Mouse (Mus musculus) ovary, postnatal 10 days (tissue): ENCODE results near the gene Hsd17b1.
A peak's percentile ranks its signal among the peaks of the same experiment; 100 is the strongest.

Experiments used
- DNase-seq: peaks from one replicate; pipeline ENCODE4 v3.0.0; 2022; ENCODE audit warnings: low spot score

The Hsd17b1 gene

DNA sequence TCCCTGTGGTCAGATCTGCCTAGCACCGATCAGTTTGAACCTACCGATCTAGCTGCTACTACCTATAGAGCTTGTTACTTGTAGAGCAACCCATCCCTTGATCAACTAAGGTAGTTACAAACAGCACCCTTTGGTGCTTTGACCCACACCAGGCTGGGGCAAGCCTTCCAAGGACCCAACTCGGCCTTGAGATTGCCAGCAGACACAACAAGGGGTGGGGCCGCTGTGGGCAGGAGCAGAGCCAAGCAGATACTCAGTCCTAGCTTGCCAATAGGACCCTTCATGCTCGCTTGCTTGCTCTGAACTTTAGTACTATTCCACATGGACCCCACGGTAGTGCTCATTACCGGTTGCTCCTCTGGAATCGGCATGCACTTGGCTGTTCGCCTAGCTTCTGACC, at the start of gene Hsd17b1:
TSS of gene Hsd17b1 (plus strand) at position 291 of the 400 bp plus-strand sequence.
- no peak for DNase-seq

DNA sequence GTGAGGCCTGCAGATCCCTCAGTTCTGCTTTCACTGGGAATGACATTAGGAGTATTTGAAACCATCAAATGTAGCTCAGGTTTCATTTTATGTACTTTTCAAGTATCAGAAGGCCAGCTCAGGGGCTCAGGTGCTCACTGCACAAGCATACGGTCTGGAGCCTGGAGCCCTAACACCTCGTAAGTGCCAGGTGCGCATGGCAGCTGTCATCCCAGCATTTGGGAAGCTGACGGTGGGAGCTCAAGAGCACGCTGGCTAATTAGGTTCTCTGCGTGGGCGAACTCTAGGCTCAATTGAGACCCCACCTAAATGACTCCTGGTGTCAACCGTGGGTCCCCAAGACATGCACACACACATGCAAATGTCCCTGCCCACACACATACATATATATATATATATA, 48.9 kb upstream of the Hsd17b1 start:
- DNase-seq: no peak

DNA sequence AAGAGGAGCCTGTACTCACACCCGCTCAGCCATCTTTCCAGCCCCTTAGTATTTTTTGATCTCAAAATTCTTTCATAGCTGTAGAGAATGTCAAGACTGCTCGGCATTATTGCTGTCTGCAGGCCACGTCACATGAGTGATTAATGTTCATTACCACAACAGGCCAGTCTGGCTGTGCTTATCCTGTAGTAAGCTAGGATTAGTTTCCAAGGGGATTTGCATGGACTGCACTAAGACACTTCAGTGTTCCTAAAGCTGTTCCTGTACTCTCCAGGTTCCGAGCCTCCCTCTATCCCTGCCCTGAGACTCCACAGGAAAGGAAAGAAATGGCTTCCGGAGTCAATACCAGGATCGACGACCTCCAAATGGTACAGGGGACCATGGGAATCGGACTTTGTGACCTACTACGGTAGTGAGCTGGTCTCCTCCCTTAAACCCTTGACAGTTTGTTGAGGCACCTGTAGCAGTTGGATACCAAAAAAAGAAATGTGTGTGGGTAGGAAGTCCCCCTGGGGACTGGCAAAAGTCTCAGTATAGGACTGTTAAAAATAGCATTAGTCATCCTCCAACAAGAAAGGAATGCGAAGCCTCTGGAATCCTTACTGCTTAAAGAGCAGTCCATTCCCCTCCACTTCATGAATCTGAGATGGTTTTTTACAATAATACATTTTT, 47.9 kb upstream of the Hsd17b1 start:
- DNase-seq: no peak

DNA sequence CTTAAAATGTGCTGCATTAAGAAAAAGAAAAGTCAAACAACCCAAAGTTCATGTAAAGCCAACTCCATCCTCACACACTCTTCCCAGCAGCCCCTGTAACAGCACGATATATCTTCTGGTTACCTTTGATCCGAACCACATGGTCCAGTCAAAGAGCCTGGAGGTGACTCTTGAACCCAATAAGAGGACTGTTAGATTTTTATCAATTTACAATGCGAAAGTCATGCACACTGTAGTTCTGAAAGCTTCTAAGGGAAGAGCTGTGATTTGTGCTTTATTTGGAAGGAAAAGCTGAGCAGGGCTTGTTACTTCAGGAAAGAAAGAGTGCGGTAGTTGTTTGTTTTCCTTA, 47.4 kb upstream of the Hsd17b1 start:
- DNase-seq: no peak

DNA sequence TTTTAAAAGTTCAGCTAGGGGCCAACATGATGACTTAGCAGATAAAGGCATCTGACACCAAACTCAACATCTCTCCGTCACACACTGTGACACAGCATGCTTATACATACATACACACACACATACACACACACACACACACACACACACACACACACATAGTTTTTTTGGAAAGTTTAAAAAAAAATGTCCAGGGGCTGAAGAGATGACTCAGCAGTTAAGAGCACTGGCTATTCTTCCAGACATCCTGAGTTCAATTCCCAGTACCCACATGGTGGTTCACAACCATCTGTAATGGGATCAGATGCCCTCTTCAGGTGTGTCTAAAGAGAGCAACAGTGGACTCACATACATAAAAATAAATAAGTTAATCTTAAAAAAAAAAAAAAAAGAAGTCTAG, 46.7 kb upstream of the Hsd17b1 start:
- DNase-seq: no peak

DNA sequence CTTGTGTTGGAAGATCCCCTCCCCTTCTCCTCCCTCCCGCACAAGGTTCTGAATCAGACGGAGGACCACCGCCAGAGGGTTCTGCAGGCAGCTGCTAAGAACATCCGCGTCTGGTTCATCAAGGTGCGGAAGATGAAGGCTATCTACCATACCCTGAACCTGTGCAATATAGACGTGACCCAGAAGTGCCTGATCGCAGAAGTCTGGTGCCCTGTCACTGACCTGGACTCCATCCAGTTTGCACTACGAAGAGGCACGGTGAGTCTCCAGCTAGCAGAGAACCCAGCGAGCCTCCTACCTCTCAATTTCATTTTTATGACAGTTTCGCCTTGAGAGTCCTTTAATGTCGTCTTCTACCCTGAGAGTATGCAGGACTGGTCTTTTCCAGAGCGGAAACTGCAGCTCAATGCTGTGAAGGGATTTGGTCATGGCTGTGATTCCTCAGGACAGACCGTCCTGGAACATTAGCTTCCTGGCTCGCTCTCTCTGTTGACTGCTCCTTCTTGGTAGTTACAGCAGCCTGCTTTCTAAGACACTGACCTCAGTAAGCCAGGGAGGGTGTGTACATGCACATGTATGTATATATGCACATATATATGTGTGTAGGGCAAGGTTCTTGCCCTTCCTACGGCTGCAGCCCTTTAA, 44.2 kb upstream of the Hsd17b1 start:
- no peak for DNase-seq

DNA sequence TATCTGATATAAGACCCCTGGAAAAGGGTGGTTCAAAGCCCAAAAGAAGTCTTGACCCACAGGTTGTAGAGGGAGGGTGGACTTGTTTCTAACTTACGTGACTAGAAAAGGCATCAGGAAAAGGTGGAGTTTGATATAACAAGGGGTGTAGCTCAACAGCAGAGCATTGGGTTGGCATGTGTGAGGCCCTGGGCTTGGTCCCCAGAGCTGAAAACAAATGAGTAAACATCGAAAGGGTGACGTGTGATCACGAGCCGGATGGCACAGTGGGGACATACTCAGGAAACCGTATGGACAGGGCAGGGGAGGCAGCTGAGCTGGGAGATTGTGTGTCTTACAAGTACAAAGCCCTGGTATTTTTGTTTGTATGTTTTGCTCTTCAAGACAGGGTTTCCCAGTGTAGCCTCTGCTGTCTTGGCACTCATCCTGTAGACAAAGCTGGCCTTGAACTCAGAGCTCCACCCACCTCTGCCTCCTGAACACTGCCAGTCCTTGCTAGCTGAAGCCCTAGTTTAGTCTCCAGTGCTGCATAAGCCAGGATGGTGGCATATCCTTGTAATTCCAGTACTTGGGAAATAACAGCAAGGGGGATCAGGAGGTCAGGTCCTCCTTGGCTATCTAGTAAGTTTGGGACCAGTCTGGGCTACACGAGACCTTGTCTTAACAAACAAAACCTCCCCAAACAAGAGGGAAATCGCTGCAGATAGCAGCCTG, 43.4 kb upstream of the Hsd17b1 start:
- DNase-seq: no peak

DNA sequence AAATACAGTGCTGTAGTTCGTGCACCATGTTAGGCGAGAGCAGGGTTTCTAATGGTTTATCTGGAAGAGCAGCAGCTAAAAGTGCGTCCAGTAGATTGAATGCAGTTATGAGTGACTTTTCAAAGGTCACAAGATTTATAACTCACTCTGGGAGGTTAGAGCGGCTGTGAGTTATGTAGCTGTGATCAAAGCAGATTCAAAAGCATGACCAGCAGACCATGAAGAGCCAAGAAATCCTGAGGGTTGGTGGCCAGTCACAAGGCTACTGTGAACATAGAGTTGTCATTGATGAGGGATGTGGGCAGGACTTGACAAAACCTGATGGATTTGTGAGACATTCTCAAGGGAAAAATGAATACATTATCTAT, 42.9 kb upstream of the Hsd17b1 start:
- DNase-seq: no peak

DNA sequence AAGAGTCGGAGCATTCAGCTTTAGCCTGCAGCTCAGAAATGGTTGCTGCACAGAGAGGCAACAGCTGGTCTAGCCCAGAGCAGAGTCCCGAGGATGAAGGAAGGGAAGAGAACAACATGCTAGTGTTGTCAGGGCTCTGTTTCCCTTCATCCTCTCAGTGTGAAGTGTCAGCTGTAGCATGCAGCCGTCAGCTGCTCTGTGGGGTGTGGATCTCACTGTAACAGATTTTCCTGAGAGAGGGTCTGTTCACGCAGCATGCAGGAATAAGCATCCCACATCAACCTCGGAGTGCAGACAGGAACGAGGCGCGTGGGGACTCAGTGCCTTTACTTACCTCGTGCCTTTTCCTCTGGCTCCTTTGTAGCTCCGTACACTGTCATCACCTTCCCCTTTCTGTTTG, 40.4 kb upstream of the Hsd17b1 start:
- no peak for DNase-seq

DNA sequence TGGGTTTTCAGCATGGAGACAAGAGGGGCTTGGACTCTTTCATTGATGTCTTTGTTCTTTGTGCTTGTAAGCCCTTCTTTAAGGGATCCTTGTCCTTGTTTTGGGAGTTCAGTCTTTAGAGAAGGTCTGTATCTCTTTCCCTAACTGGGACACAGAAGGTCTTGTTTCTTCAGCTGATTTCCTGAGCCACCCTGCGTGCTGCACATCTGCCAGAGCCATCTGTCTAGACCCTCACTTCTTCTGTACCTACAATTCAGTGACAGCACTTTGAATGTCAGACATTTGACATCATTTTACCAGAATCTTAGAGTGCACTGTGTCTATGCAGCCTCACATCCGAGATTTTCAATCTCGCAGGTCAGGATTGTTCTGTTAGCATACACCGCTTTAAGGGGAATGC, 32.4 kb upstream of the Hsd17b1 start:
- no peak for DNase-seq

DNA sequence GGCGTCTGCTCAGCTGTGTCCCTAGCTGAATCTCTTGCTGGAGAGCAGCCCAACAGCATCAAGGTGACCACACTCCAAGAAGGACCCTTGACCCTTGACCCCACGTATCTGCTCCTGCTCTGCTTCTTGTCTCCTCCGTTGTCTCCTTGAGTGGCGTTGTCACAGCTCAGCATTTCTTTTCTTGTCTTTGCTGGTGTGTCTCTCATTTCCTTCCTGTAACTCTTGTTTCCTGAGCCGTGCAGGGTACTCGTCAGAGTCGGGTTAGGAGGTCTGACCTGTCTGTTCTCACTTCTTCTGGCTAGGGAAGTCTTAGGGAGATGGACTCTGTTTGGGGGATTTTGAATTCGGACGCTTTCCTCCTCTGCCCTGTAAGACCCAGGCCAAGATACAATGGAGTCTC, 31.8 kb upstream of the Hsd17b1 start:
- DNase-seq: no peak

DNA sequence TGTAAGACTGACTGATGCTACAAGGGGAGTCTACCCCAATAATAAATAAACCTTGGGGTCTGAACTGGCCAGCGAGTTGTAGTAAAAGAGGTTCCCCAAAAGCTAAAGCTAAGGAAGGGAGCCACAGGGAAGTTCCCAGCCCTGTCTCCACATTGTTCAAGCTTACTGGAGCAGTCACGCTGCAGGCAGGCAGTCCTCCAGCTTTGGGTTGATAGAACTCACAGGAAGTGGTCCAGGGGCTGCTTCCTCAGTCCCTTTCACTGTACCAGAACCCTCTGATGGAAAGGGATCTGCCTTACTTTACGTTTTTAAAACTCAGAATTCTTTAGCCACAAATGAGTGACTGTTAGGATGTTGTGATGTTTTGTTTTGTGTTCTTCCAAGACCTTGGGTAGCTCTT, 30.7 kb upstream of the Hsd17b1 start:
- no peak for DNase-seq

DNA sequence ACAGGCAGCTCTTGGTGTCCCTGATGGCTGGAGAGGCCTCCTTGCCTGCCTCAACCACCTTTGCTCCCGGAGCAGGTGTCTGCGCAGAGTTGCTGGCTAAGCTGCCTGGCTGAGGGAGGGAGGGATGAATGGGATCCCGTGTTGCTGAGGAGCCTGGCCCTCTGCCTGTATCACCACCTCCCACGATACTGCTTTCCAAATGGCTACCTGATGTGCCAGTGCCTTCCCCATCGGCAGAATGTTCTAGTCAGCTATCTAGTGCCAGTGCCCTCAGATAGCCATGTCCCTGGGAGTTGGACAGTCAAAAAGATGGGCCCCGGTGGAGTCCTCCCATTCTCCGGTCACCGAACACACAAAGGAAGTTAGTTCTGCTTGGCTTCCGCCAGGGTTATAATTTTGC, 27.9 kb upstream of the Hsd17b1 start:
- no peak for DNase-seq

DNA sequence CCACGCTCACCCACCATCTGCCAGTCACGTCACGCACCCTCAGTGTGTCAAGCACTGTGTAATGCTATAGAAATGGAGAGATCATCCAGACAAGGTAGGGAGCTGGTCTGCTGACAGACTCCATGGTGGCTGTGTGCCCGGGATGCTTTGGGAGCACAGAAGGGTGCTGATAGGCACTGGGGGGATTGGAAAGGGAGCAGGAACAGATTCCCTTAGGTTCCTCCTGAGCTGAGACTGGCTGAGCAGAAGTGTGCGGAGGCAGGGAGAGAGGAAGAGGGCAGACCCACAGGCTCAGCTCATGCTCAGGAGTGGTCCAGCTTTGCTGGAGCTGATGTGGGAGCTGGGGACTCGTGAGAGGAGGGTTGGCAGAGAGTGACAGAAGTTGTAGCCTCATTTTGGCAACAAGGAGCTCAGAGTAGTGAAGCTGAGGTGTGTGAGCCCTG, 27.1 kb upstream of the Hsd17b1 start:
- no peak for DNase-seq

DNA sequence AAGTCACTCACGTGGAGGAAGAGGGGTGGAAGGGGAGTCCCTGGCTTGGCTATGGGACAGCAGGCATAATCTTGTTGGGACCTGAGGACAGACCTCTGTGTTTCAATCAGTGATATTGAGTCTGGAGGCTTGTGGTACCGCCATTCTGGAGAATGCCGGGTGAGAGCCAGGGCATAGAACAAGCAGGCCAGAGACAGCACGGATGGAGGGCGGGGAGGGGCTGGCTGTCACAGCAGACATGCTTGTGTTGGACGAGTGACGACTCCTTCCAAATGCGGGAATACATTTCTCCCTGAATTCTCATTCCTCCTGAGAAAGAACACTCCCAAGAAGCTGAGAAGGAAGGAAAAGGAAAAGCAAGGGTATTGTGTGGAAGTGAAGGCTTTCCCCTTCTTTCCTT, 26.6 kb upstream of the Hsd17b1 start:
- no peak for DNase-seq

DNA sequence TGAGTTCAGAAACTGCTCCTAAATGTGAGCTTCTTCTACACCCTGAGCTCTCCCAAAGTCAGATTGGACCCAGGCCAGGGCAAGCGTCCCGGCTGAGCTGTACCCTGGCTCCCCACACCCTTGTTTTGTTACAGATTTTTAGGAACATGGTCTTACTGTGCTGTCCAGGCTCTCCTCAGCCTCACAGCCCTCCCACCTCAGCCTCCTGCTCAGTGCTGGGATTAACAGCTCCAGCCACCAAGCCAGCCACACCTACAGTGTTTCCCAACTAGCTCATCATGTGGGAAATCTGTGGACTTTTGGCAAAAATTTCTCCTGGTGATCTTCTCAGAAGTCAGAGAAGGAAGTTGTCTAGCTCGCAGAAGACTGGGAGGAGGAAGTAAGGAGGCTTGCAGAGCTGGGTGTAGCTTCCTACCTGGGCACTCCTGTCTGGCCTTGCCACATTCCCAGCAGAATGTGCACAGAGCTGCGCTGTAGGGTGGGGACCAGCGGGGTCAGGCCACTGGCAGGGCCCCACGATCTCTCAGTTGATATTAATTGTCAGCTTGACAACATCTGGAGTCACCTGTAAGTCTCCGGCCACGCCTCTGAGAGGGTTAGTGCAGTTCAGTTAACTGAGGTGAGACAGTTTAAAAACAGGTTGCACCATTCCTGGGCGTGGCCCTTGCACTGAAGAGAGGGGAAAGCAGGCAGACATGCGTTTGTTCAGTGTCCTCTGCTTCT, 25.3 kb upstream of the Hsd17b1 start:
- no peak for DNase-seq

DNA sequence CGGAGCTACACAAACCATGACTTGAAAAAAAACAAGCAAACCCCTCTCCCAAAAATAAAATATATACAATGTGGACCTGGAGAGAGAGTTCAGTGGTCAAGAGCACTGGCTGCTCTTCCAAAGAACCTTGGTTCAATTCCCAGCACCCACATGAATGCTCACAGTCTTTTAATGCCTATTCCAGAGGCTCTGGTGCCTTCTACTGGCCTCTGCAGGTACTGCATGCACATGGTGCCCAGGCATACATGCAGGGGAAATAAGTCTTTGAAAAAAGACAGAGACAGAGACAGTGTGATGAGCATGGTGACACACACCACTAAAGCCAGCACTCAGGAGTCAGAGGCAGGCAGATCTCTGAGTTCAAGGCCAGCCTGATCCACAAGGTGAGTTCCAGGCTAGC, 24.2 kb upstream of the Hsd17b1 start:
- DNase-seq: no peak

DNA sequence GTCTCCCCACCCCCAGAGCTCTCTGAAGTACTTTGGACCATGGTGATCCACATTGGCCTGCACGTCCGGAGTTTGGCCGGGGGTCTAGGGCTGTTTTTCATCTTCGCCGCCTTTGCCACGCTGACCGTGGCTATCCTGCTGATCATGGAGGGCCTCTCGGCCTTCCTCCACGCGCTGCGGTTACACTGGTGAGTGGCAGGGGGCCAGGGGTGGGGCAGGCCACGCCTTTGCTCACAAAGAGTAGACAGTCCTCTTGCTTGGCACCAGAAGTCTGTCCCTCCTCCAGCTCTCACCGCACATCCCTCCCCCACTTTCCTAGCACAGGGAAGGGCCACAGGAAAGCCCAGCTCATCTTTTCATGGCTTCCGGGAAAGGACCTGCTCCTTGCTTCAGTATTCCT, 22.8 kb upstream of the Hsd17b1 start:
- no peak for DNase-seq

DNA sequence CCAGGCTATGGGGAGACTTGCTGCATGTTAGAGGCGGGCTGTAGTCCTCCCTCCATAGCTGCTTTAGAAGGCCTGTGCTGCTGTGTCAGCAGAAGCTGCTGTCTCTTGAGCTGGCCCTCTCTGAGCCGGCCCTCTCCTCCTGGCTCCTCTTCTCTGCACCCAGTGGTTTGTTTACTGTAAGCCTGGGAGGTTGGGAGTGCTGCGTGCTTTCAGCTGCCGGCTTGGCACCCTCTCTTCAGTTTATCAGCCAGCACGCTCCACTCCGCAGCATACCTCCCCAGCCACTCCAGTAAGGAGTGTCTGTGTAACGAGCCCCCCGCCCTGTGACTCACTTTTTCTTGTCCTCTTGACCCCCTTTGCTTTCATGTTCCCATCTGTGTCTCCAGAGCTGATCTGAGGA, 21.3 kb upstream of the Hsd17b1 start:
- DNase-seq: no peak

DNA sequence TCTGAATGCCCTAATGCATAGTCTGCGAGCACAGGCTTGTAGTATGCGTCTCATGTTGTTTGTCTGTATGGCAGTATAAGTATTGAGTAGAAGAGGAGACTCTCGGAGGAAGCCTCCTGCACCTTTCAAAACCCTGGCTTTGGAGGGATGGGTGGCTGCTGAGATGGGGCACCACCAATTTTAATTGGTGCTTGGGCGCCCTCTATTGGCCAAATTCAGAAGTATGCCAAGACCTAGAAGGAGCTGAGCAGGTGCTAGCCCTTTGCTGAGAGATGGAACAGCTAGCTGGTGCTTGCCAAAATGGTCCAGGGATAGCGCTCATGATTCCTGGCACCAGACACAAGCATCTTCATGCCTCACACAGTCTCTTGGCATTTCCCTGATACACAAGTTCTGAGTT, 20.4 kb upstream of the Hsd17b1 start:
- peak; percentile 83 for DNase-seq

DNA sequence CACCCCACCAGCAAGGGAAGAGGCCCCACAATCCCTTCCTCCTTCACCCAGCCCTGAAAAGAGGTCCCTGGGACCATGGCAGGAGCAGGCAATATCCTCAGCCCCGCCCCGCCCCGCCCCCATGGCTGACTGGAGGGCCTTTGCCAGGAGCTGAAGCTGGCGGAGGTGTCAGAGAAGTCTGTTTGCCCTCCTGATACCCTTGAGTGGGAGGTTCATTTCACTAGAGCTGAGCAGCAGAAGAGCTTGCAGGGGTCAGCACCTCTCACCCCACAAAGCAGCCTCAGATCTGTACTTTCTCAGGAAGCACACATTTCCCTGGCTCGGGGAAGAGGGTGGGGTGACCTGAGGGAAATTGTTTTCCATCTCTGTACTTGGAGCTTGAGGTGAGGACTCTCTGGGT, 19.5 kb upstream of the Hsd17b1 start:
- no peak for DNase-seq

DNA sequence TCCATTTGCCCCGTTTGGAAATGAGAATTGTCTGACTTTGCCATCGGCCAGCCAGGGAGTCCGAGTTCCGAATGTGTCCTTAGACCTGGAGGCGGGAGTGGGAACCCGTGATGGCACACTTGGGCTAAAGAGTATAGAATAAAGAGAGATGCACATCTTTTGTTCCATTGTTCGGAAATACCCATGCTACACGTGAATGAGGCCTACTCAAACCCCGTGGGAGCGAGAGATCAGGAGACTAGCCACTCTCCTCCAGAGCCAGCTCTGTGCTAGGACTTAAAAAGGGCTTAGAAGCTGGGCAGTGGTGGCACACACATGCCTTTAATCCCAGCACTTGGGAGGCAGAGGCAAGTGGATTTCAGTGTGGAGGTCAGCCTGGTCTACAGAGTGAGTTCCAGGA, 18.7 kb upstream of the Hsd17b1 start:
- no peak for DNase-seq

DNA sequence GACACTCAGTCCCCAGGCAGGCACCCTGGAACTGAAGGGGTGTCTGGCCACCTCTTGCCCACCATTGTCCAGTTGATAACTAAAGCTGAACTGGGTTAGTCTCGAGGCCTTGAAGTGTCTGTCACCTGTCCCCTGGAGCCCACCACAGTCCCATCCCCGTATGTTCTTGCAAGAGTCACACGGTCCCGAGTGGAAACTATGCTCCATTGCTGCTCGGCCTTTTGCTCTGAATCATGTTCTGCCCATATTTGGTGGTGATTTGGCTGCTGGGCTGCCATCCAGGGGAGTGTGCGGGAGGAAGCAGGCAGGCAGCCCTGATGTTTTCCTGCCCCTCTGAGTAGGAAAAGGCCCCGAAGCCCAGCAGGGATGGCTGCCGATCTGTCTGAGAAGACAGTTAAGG, 18.1 kb upstream of the Hsd17b1 start:
- DNase-seq: no peak
